Mouse (Mus musculus): ENCODE measurements around the gene Tsks. TPM values are rescaled to one million over a fixed set of nuclear protein-coding genes. Genes with fewer than 3 reads are reported as not detected.

The Tsks gene
- polyA plus RNA-seq, 1 experiment, result 0.62 TPM

GRCm38 (mm10) chr7:44929204-44930151, 13.5 kb upstream of the Tsks start, which contains the start of gene Ap2a1:
TSS of gene Ap2a1 (minus strand) at chr7:44929496.
- H3K36me3 ChIP-seq (replicated peaks; ENCODE audit: low read length), result peaks cover 26% of the 10 kb centered on the region
- H3K4me1 ChIP-seq, result peaks cover 42% of the 10 kb centered on the region
- no peaks in the 10 kb centered on the region for H3K27me3 ChIP-seq (replicated peaks)
- H3K9me3 ChIP-seq, result 0 out of 2 replicates have a peak, but pooled peaks cover 4% of the 10 kb centered on the region
- H3K4me3 ChIP-seq (replicated peaks), result peak within 1 kb of the TSS; percentile 99
- TF ChIP-seq GATA1 (IDR thresholded peaks at IDR 0.05; ENCODE audit: borderline replicate concordance, low read length) (no peak), FLI1 (IDR thresholded peaks at IDR 0.05; ENCODE audit: low read length) (peak; percentile 50)

GRCm38 (mm10) chr7:44938680-44939079, 4.3 kb upstream of the Tsks start:
- Histone ChIP-seq H3K4me3 (replicated peaks) (no peak overlapping the region), H3K27me3 (replicated peaks) (peaks cover 8% of the 10 kb centered on the region), H3K36me3 (replicated peaks; ENCODE audit: low read length) (no peaks in the 10 kb centered on the region), H3K9me3 (peaks cover 16% of the 10 kb centered on the region), H3K4me1 (no peaks in the 10 kb centered on the region)
- TF ChIP-seq FLI1 (IDR thresholded peaks at IDR 0.05; ENCODE audit: low read length) (no peak), GATA1 (IDR thresholded peaks at IDR 0.05; ENCODE audit: borderline replicate concordance, low read length) (no peak)

- no peaks in the 10 kb centered on the region for H3K9me3 ChIP-seq
- no peak for TF ChIP-seq GATA1 (IDR thresholded peaks at IDR 0.05; ENCODE audit: borderline replicate concordance, low read length)
- TF ChIP-seq FLI1 (IDR thresholded peaks at IDR 0.05; ENCODE audit: low read length), result no peak
- H3K4me3 ChIP-seq (replicated peaks), result peak overlapping the region; percentile 33
- peaks cover 75% of the 10 kb centered on the region for H3K27me3 ChIP-seq (replicated peaks)
- no peaks in the 10 kb centered on the region for H3K36me3 ChIP-seq (replicated peaks; ENCODE audit: low read length)
- H3K4me1 ChIP-seq, result peaks cover 27% of the 10 kb centered on the region
Observed at GRCm38 (mm10) chr7:44949922-44950321, 6.9 kb downstream of the Tsks start.

- Histone ChIP-seq H3K4me1 (peaks cover 30% of the 10 kb centered on the region), H3K27me3 (replicated peaks) (peaks cover 71% of the 10 kb centered on the region), H3K9me3 (no peaks in the 10 kb centered on the region), H3K36me3 (replicated peaks; ENCODE audit: low read length) (no peaks in the 10 kb centered on the region), H3K4me3 (replicated peaks) (peak overlapping the region; percentile 93)
- TF ChIP-seq FLI1 (IDR thresholded peaks at IDR 0.05; ENCODE audit: low read length) (no peak), GATA1 (IDR thresholded peaks at IDR 0.05; ENCODE audit: borderline replicate concordance, low read length) (no peak)
Observed at GRCm38 (mm10) chr7:44951960-44952359, 9.0 kb downstream of the Tsks start.

GRCm38 (mm10) chr7:44952611-44953306, 9.8 kb downstream of the Tsks start:
- no peaks in the 10 kb centered on the region for H3K9me3 ChIP-seq
- peaks cover 34% of the 10 kb centered on the region for H3K4me1 ChIP-seq
- peak overlapping the region; percentile 93 for H3K4me3 ChIP-seq (replicated peaks)
- no peak for TF ChIP-seq FLI1 (IDR thresholded peaks at IDR 0.05; ENCODE audit: low read length)
- no peak for TF ChIP-seq GATA1 (IDR thresholded peaks at IDR 0.05; ENCODE audit: borderline replicate concordance, low read length)
- H3K36me3 ChIP-seq (replicated peaks; ENCODE audit: low read length), result no peaks in the 10 kb centered on the region
- peaks cover 66% of the 10 kb centered on the region for H3K27me3 ChIP-seq (replicated peaks)

GRCm38 (mm10) chr7:44953561-44953960, 10.6 kb downstream of the Tsks start:
- Histone ChIP-seq H3K36me3 (replicated peaks; ENCODE audit: low read length) (no peaks in the 10 kb centered on the region), H3K9me3 (no peaks in the 10 kb centered on the region), H3K4me1 (peaks cover 42% of the 10 kb centered on the region), H3K4me3 (replicated peaks) (no peak overlapping the region), H3K27me3 (replicated peaks) (peaks cover 58% of the 10 kb centered on the region)
- no peak for TF ChIP-seq FLI1 (IDR thresholded peaks at IDR 0.05; ENCODE audit: low read length)
- TF ChIP-seq GATA1 (IDR thresholded peaks at IDR 0.05; ENCODE audit: borderline replicate concordance, low read length), result no peak

GRCm38 (mm10) chr7:44954091-44954885, 11.3 kb downstream of the Tsks start:
- Histone ChIP-seq H3K9me3 (no peaks in the 10 kb centered on the region), H3K36me3 (replicated peaks; ENCODE audit: low read length) (no peaks in the 10 kb centered on the region), H3K27me3 (replicated peaks) (peaks cover 60% of the 10 kb centered on the region), H3K4me3 (replicated peaks) (no peak overlapping the region), H3K4me1 (peaks cover 42% of the 10 kb centered on the region)
- no peak for TF ChIP-seq FLI1 (IDR thresholded peaks at IDR 0.05; ENCODE audit: low read length)
- TF ChIP-seq GATA1 (IDR thresholded peaks at IDR 0.05; ENCODE audit: borderline replicate concordance, low read length), result no peak

GRCm38 (mm10) chr7:44955628-44956027, 12.6 kb downstream of the Tsks start:
- Histone ChIP-seq H3K27me3 (replicated peaks) (peaks cover 58% of the 10 kb centered on the region), H3K4me1 (peaks cover 39% of the 10 kb centered on the region), H3K4me3 (replicated peaks) (no peak overlapping the region), H3K36me3 (replicated peaks; ENCODE audit: low read length) (no peaks in the 10 kb centered on the region), H3K9me3 (no peaks in the 10 kb centered on the region)
- no peak for TF ChIP-seq FLI1 (IDR thresholded peaks at IDR 0.05; ENCODE audit: low read length)
- TF ChIP-seq GATA1 (IDR thresholded peaks at IDR 0.05; ENCODE audit: borderline replicate concordance, low read length), result no peak

GRCm38 (mm10) chr7:44956266-44956665, 13.3 kb downstream of the Tsks start:
- H3K27me3 ChIP-seq (replicated peaks), result peaks cover 57% of the 10 kb centered on the region
- no peaks in the 10 kb centered on the region for H3K36me3 ChIP-seq (replicated peaks; ENCODE audit: low read length)
- peaks cover 45% of the 10 kb centered on the region for H3K4me1 ChIP-seq
- TF ChIP-seq FLI1 (IDR thresholded peaks at IDR 0.05; ENCODE audit: low read length) (no peak), GATA1 (IDR thresholded peaks at IDR 0.05; ENCODE audit: borderline replicate concordance, low read length) (no peak)
- H3K4me3 ChIP-seq (replicated peaks), result no peak overlapping the region
- H3K9me3 ChIP-seq, result no peaks in the 10 kb centered on the region
